Comparison of ENCODE assay signal across 13 mouse cellular contexts in genomic region chr1:154702623-154703022, GRCm38 (mm10).
"Had no signal": no experiment of that assay in that cellular context is flagged by ENCODE, and none has a peak within 500 bp of the region (broad histone marks: within the 10 kb centered on the region; RNA-seq: fewer than 3 reads in every experiment).

No protein-coding gene starts in this region.

- H3K27ac ChIP-seq: limb, embryonic 12.5 days; liver, embryonic 13.5 days; lung, embryonic 15.5 days; macrophage; midbrain, embryonic 15.5 days; neural tube, embryonic 12.5 days; stomach, postnatal 0 days had no signal

- DNase-seq: kidney, adult 8-10 months; liver; liver, embryonic 13.5 days; liver, postnatal 0 days; lung, postnatal 14 days; thymus, postnatal 4 days had no signal

- H3K4me3 ChIP-seq: limb, embryonic 12.5 days; liver, embryonic 13.5 days; lung, embryonic 15.5 days; megakaryocyte, embryonic 14.5 days; midbrain, embryonic 15.5 days; neural tube, embryonic 12.5 days had no signal
